Mouse (Mus musculus) urinary bladder, adult 2 months (tissue): ENCODE measurements around the gene Txn2. TPM values are rescaled to one million over a fixed set of nuclear protein-coding genes. Genes with fewer than 3 reads are reported as not detected.

Source experiments
- DNase-seq: peaks from one replicate; pipeline ENCODE4 v3.0.0; 2022; ENCODE audit warnings: low spot score
- polyA plus RNA-seq: library from polyadenylated mRNA; depleted of rRNA; stranded (reverse); fragments of >200 nt; gene quantifications from 2 replicates; pipeline ENCODE4 v1.2.3, GENCODE M21; 2012; rRNA removed

Gene Txn2
- polyA plus RNA-seq: 147 and 157 TPM in 2 replicates

- peak; percentile 77 for DNase-seq
These were observed at the start of gene Txn2 for GRCm38 (mm10) chr15:77928673-77929331. Txn2 (minus strand) TSS chr15:77929006.

GRCm38 (mm10) chr15:77977663-77978062 is 48.9 kb upstream of the Txn2 start:
- no peak for DNase-seq

GRCm38 (mm10) chr15:77974165-77974841 is 45.5 kb upstream of the Txn2 start:
- DNase-seq: no peak

GRCm38 (mm10) chr15:77970470-77971292 is 41.9 kb upstream of the Txn2 start, which contains the start of gene Eif3d:
Eif3d (minus strand) TSS chr15:77970813.
- DNase-seq: peak; percentile 89

GRCm38 (mm10) chr15:77969940-77970469 is 41.2 kb upstream of the Txn2 start:
- no peak for DNase-seq

GRCm38 (mm10) chr15:77965117-77965528 is 36.3 kb upstream of the Txn2 start:
- no peak for DNase-seq

- DNase-seq: no peak
These were observed 33.6 kb upstream of the Txn2 start for GRCm38 (mm10) chr15:77962447-77962846.

- no peak for DNase-seq
These were observed 31.9 kb upstream of the Txn2 start for GRCm38 (mm10) chr15:77960693-77961092.

- DNase-seq: no peak
These were observed 29.3 kb upstream of the Txn2 start for GRCm38 (mm10) chr15:77958071-77958470.

GRCm38 (mm10) chr15:77957625-77958024 is 28.8 kb upstream of the Txn2 start:
- no peak for DNase-seq

GRCm38 (mm10) chr15:77956404-77956901 is 27.6 kb upstream of the Txn2 start, which contains the start of gene Foxred2:
Foxred2 (minus strand) TSS chr15:77956722.
- peak; percentile 58 for DNase-seq

GRCm38 (mm10) chr15:77955440-77956403 is 26.9 kb upstream of the Txn2 start:
- DNase-seq: no peak

GRCm38 (mm10) chr15:77954362-77954761 is 25.6 kb upstream of the Txn2 start:
- DNase-seq: no peak

GRCm38 (mm10) chr15:77952921-77953320 is 24.1 kb upstream of the Txn2 start:
- DNase-seq: no peak

GRCm38 (mm10) chr15:77949061-77949460 is 20.3 kb upstream of the Txn2 start:
- no peak for DNase-seq

- no peak for DNase-seq
These were observed 16.9 kb upstream of the Txn2 start for GRCm38 (mm10) chr15:77945711-77946110.

- no peak for DNase-seq
These were observed 12.8 kb upstream of the Txn2 start for GRCm38 (mm10) chr15:77941563-77941962.

GRCm38 (mm10) chr15:77938516-77938915 is 9.7 kb upstream of the Txn2 start:
- no peak for DNase-seq

GRCm38 (mm10) chr15:77935673-77936375 is 7.0 kb upstream of the Txn2 start:
- DNase-seq: no peak

GRCm38 (mm10) chr15:77934968-77935367 is 6.2 kb upstream of the Txn2 start:
- DNase-seq: no peak
